Mouse (Mus musculus) MN1 (cell line): ENCODE measurements around the gene Ccdc151.

Source experiments
- DNase-seq: peaks from one replicate; pipeline ENCODE4 v3.0.0-alpha.2; 2016; ENCODE audit warnings: low spot score

Gene Ccdc151

GRCm38 (mm10) chr9:21996178-21996867 is 6.1 kb downstream of the Ccdc151 start:
- no peak for DNase-seq

GRCm38 (mm10) chr9:21992227-21992626 is 10.2 kb downstream of the Ccdc151 start:
- DNase-seq: no peak

DNA sequence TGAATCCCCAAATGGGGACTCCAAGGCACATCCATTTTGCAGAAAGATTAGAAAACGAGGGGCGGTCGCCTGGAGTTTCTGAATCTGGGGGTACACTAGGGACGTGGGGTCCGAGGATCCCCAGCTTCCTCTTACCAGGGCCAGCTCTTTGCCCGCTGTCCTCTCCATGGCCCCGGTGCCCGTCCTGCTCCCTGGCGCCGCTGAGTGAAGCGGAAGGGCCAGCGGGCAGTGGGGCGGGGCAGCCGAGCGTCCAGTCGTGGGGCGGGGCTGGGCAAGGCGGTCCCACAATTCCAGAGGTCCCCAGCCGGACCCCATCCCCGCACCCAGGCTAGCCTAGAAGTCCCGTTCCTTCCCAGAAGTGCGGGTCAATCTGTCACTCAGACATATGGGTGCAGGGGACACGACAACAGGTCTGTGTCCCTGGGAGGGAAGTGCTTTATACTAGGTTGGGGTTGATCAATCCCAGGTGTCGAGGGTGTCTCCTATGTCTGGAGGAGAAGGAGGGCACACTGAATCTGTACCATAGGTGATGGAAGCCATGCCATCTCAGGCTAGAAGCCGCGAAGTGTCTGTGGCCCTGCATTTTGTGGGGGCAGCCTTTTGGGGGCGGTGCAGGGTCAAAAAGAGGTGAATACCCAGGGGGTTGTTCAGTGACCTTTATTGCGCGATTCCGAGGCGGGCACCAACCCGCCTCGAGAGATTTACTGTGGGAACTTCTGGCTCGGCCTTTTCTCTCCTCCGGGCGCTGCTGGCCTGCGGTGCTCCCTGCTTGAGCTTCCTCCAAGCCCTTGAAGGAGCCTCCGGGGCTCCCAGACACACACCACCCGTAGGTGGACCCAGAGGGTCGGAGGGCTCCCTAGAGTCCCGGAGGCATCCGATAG is 13.0 kb downstream of the Ccdc151 start, which contains the start of gene Rgl3:
Rgl3 (minus strand) TSS at position 217 of the 881 bp plus-strand sequence.
- peak; percentile 49 for DNase-seq

GRCm38 (mm10) chr9:21988421-21989101 is 13.9 kb downstream of the Ccdc151 start:
- DNase-seq: peak; percentile 7

DNA sequence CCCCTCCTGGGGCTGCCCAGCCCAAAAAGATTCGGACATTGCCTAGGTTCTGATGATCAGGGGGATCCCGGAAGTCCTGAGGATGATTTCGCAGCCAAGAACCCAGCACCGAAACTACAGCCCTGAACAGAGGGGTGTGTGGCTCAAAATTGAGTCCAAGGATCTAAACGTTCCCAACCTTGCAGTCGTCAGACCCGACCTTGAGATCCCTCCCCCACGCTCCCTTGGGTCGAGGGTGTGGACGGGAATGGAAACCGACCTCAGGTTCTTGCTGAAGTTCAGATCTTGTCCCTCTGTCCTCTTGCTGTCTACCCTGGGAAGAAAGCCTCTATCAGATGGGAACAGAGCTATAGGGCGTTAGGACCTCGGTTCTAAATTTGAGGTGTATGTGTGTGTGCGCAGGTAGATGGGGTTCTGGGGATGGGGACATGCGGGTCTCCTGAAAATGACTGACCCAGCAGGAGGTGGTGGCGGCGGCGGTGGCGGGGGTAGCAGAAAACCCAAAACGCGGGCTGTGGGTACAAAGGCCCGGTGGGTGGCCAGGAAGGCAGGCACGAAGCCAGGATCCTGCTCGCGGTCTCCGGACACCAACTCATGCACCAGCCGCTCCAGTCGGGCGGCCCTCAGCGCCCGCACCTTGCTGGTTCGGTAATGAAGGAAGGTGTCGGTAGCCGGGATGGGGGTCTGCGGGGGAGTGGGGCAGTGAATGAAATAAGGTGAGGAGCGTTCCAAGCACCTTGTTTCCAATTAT is 14.7 kb downstream of the Ccdc151 start:
- no peak for DNase-seq

DNA sequence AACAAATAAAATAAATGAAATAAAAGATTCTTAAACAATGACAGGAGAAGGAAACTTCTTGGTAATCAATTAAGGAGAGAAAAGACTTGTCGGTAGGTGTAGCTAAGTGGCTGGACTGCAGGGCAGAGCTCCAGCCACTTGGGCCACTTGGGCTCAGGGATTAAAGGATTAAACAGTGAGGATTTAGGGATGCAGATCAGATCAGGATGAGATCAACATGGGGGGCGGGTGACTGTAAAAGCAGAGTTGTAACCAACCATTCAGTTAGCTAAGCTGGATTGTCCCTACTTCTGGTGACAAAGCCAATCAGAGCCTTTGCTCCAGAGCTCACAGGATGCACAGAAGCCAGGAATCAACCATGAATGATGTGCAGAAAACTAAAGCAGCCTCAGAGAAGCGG is 18.5 kb downstream of the Ccdc151 start:
- no peak for DNase-seq

DNA sequence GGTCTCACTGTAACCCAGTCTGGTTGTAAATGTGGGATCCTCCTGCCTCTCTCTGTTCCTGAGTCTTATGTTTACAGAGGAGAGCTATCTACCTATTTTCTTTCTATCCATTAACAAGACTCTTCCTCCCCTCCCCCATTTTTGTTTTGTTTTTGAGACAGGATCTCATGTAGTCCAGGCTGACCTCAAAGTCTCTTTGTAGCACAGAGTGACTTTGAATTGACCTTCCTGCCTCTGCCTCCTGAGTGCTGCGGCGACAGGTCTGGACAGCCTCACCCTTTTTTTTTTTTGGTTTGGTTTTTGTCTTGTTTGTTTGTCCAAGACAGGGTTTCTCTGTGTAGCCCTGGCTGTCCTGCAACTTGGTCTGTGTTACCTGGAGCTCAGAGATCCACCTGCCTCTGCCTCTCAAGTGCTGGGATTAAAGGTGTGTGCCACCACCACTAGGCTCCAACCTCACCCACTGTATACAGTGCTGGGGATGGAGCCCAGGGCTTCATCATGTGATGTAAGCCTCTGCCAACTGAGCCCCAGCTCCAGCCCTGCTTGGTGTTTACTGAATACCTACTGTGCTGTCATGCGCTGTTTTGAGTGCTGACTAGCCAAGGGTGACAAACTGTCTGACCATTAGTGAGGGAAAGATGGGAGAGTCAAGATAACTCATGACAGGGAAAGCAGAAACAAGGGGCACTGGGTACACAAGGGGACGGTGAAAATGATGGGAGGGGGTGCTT is 23.9 kb downstream of the Ccdc151 start:
- DNase-seq: no peak

DNA sequence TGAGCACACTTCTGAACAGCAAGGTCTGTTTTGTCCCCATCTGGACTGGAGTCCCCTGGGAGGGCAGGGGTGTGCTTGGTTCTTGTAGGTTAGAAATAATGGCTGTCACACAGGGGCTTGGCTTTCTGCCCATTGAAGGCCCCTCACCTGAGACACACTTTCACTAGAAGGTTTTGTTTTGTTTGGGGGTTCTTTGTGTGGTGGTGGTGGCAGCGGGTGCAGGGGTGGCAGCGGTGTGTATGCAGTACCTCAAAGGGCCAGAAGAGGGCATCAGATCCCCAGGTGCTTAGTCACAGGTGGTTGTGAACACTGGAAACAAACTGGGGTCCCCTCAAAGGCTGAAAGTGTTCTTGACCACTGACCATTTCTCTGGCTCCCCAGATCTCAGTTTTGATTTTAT is 24.5 kb downstream of the Ccdc151 start:
- DNase-seq: no peak

DNA sequence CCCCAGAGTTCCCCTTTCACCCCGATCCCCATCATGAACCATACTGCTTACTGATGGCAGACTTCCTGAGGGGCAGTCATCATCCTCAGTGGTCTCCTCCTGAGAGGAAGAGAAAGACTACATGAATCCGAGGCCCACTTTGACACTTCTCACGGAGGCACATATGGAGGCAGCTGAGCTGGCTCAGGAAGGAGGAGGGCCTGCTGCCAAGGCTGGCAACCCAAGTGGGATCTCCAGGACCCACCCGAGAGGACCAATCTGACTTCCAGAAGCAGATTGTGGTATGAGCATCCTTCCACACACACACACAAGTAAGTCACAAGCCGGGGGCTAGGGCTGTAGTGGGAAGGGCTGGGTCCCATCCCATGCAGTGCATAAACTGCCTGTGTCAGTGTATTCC is 25.1 kb downstream of the Ccdc151 start:
- no peak for DNase-seq

DNA sequence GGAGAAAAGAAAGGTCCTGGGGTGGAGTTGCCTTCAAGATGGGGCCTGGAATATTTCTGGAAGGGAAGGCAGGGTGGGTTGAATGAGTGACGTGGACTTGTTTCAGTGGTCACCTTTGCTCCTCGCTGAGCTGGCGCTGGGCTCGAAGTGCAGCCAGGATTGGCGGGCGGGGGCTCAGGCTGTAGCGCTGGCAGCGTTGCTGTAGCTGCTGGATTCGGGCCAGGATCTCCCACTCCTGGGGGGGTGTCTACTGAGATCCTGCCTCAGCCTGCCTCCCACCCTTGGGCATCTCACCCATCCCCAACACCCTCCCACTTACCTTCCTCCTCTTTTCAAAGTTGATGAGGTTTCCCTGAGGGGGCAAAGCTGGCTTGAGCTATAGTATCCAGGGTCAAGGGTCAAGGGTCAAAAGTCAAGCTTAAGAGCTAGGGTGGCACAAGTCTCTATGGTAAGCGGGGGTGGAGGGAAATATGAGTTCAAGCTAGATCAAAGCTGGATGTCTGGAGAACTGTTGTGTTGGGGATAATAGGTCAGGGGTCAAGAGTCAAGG is 25.7 kb downstream of the Ccdc151 start:
- DNase-seq: no peak

- DNase-seq: no peak
Observed at GRCm38 (mm10) chr9:21969304-21969703, 33.1 kb downstream of the Ccdc151 start.

- no peak for DNase-seq
Observed at GRCm38 (mm10) chr9:21968883-21969282, 33.6 kb downstream of the Ccdc151 start.

DNA sequence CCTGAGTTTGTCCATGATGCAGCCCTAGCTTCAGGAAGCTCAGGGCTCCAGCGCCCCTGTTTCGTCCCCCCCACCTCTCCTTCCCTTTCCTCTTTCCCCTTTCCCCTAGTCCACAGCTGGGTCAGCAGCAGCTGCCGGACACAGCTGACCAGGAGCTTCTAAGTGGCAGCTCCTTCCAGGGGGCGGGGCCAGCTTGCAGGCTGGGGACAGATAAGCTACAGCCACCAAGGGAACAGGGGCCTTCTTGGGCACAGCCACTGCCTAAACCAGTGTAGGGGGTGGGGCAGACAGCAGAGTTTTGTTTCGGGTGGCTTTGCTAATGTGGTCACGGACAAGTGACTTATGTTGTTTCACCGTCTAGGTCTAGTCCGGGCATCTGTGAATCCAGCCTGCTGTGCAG is 39.0 kb downstream of the Ccdc151 start, which contains the start of gene Epor:
Epor (minus strand) TSS at position 90 of the 400 bp plus-strand sequence.
- DNase-seq: peak; percentile 18

DNA sequence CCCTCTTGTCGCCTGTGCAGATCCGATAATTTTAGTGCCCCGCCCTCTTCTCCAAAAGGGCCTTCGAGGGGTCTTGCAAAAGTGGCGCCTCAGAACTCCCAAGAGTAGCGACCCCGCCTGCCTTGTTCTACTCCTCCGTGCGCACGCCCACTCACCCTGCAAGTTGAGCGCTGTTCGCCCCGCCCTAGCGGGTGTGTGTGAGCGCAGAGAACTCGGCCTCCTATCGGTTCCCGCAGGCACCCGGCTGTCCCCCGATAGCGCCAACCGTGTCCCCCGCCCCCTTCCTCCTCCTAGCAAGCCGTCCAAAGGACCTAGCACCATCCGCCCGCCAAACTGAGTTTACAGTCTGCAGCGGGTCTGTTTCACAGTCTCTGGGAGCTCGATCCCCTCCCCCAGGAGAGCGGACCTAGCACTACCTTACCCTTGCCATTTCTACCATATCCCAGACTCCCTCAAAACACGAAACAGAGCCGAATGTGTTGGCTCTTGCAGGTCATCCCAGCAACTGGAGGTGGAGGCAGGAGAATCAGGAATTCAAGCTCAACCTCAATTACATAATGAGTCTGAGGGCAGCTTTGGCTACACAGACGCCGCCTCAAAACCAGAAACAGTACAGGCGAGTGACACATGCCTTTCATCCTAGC is 39.9 kb downstream of the Ccdc151 start:
- peak; percentile 48 for DNase-seq

GRCm38 (mm10) chr9:21962010-21962409 is 40.4 kb downstream of the Ccdc151 start:
- no peak for DNase-seq

GRCm38 (mm10) chr9:21961366-21961980 is 41.0 kb downstream of the Ccdc151 start:
- no peak for DNase-seq

DNA sequence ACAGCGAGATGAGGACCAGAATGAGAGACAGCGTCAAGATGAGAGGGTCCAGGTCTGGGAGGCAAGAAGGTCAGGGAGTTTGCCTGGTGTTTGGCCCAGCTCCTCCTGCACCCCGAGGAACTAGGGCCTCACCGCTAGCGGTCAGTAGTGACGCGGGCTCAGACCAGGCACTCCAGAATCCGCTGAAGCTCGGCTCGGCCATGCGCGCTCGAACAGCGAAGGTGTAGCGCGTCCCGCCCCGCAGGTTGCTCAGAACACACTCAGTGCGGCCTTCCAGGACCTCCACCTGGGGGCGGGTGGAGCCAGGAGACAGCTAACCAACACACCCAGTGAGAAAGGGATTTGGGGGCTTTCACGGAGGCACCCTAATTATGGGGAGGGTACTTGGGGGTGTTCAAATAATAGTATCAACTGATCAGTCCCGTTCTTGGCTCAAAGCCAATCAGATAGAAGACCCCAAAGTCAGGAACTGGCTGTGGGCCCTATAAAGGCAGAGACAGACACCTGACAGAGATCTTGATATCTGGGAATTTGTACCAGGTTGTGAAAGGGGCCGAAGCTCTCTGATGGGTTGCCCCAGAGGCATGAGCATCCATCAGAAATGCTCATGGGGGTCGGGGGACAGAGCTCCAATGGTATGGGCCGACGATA is 41.8 kb downstream of the Ccdc151 start:
- no peak for DNase-seq

- no peak for DNase-seq
Observed at GRCm38 (mm10) chr9:21960135-21960534, 42.3 kb downstream of the Ccdc151 start.

- no peak for DNase-seq
Observed at GRCm38 (mm10) chr9:21959244-21959643, 43.2 kb downstream of the Ccdc151 start.
